Mouse (Mus musculus) spleen, adult 12 weeks (tissue): ENCODE results near the gene Sfr1.

Source experiments
- DNase-seq: peaks from one replicate; pipeline ENCODE4 v3.0.0; 2022; ENCODE audit warnings: low spot score

Gene Sfr1

DNA sequence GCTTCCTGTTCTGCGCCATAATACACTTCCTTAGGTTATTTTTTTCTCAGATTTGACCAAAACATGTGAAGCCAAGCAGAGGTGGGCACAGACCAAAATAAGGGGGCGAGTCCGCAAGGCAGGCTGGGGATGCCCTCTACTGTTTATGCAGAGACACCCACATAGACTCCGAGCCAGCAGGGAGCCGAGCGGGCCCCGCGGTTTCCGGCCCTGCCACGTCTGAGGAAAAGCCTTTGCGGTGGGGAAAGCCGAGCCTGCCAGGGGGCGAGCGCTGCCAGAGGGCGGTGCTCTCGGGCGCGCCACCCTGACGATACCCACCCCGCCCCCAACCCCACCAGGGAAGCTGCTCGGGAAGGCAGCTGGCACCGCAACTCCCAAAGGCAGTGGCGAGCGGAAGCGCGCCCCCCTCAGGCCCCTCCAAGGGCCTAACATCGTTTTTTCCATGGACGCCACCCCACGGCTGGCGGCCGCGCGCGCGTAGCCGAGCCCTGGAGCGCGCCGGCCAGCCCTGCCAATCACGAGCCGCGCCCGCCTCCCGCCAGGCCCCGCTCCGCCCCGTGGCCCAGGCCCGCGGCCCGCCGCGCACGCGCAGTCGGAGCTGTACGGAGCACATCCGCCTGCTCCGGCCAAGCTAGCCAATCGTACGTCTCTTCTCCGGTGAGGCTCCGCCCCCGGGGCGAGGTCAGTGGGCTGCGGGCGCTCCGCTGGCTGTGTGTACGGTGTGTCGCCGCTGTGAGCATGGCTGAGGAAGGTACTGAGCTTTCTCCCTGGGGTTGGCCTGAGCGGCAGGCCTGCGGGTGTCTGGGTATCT lies at the start of gene Sfr1:
Gene Sfr1 (plus strand): TSS at position 612 of the 811 bp plus-strand sequence.
- peak; percentile 99 for DNase-seq

DNA sequence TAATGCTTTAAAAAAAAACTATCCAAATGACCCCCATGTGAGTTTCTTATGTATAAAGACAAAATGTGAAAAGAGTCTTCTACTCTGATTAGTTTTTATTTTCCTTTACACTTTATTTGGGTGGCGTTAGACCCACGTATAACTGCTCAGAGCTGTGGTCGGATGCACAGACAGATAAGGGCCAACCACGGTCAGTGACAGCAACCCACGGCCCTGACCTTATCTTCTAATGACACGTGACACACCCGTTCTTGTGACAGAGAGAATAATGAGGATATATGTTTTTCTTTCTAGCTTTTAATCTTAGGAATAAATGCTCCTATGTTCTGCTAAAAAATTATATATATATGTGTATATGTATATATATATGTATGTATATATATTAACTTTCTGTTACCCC lies 41.9 kb upstream of the Sfr1 start:
- DNase-seq, result no peak

DNA sequence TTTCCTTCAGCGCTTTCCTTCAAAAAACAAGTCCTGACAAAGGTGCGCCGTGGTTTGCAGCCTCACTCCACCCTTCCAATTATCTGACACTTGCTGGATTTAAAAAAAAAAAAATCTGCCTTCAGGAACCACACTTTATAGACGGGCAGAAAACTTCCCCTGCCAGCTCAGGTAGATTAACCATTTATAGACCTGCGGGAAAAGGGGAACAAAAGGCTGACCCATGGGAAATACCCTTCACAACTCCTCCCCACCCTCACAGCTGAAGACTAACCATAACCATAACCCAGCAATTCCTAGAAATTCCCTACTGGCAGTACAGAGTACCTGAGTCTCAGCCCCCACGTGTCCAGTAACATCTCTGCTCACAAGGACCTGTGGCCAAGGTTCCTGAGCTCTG lies 39.5 kb upstream of the Sfr1 start, which contains the start of gene Col17a1:
Gene Col17a1 (minus strand): TSS at position 101 of the 400 bp plus-strand sequence.
- no peak for DNase-seq

DNA sequence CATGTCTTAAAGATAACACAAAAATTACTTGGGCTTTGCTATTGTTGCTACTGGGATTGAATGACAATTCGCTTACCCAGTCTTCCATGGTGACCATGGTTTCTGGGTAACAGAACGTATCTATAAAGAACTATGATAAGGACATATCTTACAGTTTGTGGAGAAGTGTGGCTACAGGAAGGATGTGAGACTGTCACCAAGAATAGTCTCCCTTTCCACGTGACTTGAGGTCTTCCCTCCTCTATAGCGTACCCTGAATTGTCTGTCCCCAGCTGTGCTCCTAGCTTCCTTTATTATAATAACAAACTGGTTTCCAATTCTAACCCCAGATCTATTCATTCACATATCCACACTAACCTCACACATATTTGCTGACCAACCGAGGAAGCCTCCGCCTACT lies 35.8 kb upstream of the Sfr1 start:
- DNase-seq, result no peak

DNA sequence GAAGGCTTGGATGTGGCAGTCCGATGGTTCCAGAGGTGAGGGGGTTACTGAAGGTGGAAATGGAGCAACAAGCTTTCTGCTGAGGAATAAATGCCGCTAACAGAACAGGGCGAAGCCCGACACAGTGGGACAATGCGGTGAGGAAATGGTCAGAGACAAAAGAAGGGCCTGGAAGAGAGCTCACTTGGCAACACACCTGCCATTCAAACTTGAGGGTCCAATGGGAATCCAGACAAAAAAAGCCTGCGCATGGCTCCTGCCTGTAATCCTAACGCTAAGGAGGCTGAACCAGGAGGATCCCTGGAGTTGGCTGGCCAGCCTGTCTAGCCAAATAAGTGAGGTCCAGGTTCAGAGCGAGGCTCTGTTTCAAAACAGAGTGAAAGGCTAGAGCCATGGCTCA lies 35.1 kb upstream of the Sfr1 start:
- no peak for DNase-seq

DNA sequence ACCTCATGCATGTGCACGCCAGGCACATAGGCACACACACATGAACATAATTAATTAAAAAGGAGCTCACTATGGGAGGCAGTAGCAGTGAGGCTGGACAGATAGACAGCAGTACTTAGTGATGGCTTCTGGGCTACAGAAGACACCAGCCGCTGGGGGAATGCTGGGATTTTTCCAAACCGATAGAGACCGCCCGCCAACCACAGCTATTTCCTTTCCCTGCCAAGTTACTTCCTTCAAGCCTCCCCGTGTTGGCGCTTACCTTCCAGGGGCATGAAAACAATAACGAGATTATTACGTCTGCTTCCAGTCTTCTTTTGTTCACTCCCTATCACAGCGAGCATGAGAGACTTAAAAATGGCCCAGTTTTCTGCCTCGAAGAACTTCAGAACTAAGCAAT lies 34.4 kb upstream of the Sfr1 start:
- DNase-seq, result no peak

DNA sequence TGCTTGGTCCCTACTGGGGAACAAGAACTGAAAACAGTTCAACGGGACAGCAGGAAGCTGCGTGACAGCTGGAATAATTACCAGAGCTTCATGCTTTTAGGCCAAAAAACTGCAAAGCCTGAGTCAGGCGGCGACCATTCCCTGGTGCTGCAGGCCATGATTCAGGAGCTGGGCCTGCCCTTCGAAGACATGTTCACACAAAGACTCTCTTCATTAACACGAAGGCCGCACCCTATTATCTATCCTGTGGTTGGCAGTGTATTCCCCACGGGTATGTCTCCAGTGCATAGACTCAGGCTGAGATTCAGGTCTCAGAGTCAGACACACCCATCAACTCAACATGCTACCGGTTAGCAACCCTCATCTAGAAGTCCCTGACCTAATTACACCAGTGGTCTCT lies 33.2 kb upstream of the Sfr1 start:
- no peak for DNase-seq

- no peak for DNase-seq
Observed at GRCm38 (mm10) chr19:47699743-47700142, 31.7 kb upstream of the Sfr1 start.

DNA sequence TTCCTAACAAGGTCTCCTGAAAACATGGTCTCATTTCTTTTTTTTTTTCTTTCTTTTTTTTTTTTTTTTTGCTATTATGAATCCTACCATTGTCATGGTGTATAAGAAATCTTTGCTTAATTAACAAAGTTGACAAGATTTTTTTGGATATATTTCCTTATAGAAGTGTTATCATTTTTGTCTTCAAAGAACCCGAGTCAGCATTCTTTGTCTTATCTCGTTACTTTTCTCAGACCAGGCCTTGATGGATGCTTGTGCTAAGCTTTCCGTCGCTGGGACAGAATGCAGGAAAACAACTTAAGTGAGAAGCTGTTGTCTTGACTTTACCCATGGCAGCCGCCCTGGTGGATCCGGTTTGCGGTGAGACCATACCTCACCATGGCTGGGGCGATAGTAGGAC lies 31.0 kb upstream of the Sfr1 start:
- no peak for DNase-seq

DNA sequence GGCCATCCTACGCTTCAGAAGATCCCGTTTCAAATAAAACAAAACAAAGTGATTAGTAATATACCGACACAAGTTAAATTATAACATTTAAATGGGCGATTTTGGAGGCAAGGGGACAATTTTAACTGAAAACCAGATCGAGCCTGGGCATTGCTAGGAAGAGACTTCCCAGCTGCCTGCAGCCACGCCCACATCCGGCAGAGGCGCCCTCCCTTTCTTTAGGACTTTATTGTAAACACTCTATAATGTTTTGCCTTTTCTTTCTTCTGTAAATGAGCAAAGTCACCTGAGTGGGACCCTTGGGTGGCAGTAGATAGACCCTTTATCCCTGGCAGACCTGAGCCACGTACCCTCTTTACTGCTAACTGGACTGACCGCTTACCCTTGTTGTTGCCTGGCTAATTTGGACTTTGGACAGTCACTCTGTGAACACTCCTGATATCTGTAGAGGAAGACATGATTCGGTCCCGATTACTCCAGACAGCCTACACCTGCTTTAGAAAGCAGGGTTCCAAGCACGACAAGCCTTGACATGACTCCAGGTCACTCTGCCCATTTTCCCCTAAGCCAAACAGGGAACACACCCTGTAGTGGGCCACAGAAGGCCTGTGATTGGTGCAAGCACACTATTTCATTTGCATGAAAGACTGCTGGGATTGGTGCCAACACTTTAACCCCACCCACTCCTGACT lies 26.3 kb upstream of the Sfr1 start:
- DNase-seq, result no peak

DNA sequence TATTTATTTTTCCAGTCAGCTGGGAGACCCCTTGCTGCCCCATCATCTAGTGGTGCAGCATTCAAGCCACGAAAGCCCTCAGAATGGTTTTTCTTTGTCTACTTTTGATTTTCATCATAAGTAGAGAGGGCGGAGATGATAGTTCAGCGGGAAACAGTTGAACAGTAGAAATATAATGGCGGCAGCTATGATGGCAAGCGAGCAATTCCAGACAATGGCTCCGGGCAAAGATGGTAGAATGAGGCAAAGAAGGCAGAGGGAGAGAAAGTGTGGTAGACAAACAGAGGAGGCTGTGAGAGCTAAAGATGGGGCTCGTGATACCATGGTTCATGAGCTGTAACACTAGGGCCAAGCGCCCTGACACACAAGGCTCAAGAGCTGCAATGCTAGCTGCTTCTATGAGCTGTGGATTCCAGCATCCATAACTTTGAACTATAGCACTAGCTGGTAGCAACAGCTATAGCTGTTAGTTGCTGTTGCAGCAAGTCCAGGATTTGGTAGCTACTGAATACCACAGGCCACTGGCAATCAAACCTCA lies 25.6 kb upstream of the Sfr1 start:
- no peak for DNase-seq

GRCm38 (mm10) chr19:47710376-47710775 lies 21.1 kb upstream of the Sfr1 start:
- no peak for DNase-seq

DNA sequence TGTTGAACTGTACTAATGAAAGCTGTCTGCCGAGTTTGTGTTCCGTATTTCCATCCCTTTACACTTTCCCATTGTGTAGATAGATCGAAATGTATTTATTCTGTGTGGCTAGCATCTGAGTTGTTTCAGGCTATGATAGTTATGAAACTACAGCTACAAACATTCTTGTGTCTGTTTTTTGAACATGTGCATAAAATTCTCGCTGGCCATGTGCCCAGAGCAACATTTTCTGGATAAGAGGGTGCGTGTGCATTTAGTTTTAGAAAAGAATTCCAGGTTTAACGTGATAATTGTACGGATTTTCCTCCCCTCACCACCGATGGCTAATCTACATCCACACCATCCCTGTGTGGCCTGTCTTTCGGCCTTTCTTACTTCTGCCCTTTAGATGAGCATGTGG lies 18.0 kb upstream of the Sfr1 start:
- DNase-seq, result no peak

DNA sequence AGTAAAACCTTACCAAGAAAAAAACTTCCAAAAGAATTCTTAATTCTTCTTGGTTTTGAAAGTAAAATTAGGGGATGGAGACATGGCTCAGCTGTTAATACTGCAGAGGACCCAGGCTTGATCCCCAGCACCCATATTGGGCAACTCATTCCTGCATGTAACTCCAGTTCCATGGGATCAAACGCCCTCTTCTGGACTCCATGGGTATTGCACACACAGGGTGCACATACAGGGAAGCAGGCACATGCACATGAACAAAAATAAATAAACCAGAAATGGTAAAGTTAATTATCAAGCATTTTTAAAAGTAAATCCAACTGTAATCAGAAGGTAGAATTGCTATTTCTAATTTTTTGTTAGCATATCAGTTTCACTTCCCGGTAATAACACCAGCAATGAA lies 15.3 kb upstream of the Sfr1 start:
- DNase-seq, result no peak

GRCm38 (mm10) chr19:47719147-47719546 lies 12.3 kb upstream of the Sfr1 start:
- DNase-seq, result no peak

DNA sequence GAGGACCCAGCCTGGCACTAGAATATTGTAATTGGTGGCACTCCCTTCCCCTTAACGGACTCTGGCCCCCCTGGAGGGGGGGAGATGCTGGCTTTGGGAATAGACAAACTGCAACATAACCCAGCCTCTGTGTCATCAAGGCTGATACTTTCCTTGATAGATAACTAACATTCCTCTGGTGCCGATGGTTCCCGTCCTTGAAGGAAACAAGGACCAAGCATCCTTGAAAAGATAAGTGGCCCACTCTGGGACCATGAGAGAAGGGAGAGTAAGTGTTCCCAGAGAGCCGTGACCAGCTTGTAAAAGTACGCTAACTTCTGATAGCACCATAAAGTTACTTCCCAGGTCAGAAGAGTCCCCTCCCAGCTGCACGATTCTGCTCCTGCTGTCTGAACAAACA lies 9.0 kb upstream of the Sfr1 start:
- no peak for DNase-seq

DNA sequence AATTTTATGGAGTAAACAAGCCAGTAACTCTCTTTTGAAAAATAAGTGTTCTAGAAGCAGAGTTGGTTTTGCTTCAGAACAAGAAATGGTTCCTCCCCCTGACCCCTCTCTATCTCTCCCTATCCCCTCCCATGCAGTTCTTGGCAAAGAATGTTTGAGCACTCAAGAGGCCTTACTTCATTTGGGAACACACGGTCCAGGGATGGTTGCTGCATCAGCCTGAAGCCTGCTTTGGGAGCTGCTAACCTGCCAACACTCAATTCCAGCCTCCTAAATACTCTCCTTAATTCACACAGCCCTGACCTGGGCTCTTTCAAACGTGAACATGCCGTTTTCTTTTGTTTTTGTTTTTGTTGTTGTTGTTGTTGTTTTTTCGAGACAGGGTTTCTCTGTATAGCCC lies 6.6 kb upstream of the Sfr1 start:
- no peak for DNase-seq

- DNase-seq, result no peak
Observed at GRCm38 (mm10) chr19:47725643-47726140, 5.8 kb upstream of the Sfr1 start.

- peak; percentile 44 for DNase-seq
Observed at GRCm38 (mm10) chr19:47730691-47731070, 801 bp upstream of the Sfr1 start.

DNA sequence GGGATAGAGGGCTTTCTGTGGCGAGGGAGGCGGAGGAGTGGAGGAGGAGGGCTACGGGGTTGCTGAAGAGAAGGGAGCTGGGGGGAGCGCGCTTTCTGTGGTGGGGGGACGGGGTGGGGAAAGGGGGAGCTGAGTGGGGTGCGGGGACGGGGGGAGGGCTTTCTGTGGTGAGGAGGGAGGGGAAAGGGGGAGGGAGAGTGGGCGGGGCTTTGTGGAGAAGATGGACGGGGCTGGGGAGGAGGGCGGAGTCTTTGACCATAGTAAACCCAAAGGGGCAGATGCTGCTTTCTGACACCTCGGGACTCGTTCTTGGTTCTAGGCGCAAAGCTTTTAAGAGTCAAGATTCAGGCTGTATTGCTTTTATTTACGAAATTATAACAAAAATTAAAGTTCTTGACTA lies 449 bp downstream of the Sfr1 start:
- DNase-seq, result no peak

DNA sequence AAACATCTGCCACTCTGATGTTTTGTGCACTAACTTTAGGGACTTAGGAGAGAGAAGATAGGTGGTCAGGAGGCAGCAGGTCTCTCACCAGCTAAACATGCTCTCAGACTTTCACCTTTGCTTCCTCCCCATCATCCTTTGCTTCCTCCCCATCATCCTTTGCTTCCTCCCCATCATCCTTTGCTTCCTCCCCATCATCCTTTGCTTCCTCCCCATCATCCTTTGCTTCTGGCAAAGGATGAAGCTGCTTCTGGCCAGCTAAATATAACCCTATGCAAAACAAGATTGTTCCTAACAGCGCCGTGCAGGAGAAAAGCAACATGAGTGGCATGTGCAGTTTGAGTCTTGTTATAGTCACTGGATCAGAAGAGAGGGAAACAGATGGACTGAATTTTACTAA lies 15.6 kb downstream of the Sfr1 start:
- DNase-seq, result no peak

GRCm38 (mm10) chr19:47748950-47749349 lies 17.5 kb downstream of the Sfr1 start:
- DNase-seq, result no peak

GRCm38 (mm10) chr19:47750391-47750790 lies 18.9 kb downstream of the Sfr1 start:
- DNase-seq, result no peak
